Mouse (Mus musculus) embryonic fibroblast, embryonic 13.5 days (primary cell): Measurements from ENCODE around the gene Fam180a.

Experiments used
- CTCF ChIP-seq: IDR thresholded peaks from 2 replicates; pipeline ENCODE4 v1.5.1; 2011; ENCODE audit warnings: mild to moderate bottlenecking, control low read depth, low read length, moderate library complexity, borderline replicate concordance; ENCODE audit not compliant: insufficient read depth
- POLR2A ChIP-seq: IDR thresholded peaks from 2 replicates; pipeline ENCODE4 v1.6.1; 2011; ENCODE audit warnings: low read depth, mild to moderate bottlenecking, control low read depth, low read length, moderate library complexity

DNA sequence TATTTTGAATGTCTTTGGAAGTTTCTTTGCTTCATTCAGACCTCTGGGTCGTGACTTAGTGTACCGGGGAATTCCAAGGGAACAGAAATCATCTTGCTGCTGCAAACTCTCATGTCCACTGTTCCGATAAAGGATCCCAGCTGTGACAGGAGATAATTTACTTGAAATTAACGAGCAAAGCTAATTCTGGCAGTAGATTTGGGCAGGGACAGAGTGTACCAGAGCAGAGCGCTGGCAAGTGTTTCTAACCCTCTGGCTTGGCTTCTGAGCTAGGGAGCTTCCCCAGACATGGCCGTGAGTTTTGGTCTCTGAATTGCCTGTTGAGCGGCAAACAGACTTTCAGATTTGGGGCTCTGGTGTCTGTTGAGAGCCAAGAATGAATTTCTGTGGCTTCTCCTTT is 23.8 kb upstream of the Fam180a start:
- no peak for TF ChIP-seq POLR2A
- TF ChIP-seq CTCF, result no peak
